Mouse (Mus musculus) T-helper 17 cell (primary cell): Measurements from ENCODE around the gene Trak1.

Experiments used
- in situ Hi-C, 2 experiments: fragments of 300-600 bp; cut with MboI, MseI; formaldehyde crosslinking; loops; 1 replicate in 1 of 2; 2 replicates in 1 of 2; pipeline ENCODE4 v1.15.1; 2025; ENCODE audit warnings: high pct_unique_total_duplicates in 2 of 2

Trak1 gene

GRCm38 (mm10) chr9:121343122-121343876 is 46.0 kb downstream of the Trak1 start:
- in situ Hi-C loops, result no loop called here

GRCm38 (mm10) chr9:121344344-121344743 is 47.0 kb downstream of the Trak1 start:
- in situ Hi-C loops, result no loop called here

GRCm38 (mm10) chr9:121345427-121346130 is 48.3 kb downstream of the Trak1 start:
- in situ Hi-C loops, result no loop called here

GRCm38 (mm10) chr9:121346635-121347034 is 49.3 kb downstream of the Trak1 start:
- in situ Hi-C loops, result no loop called here

GRCm38 (mm10) chr9:121347981-121348380 is 50.7 kb downstream of the Trak1 start:
- in situ Hi-C loops, result no loop called here

GRCm38 (mm10) chr9:121348476-121348875 is 51.2 kb downstream of the Trak1 start:
- in situ Hi-C loops, result no loop called here

GRCm38 (mm10) chr9:121349111-121349510 is 51.8 kb downstream of the Trak1 start:
- in situ Hi-C loops, result no loop called here

GRCm38 (mm10) chr9:121350601-121351000 is 53.3 kb downstream of the Trak1 start:
- in situ Hi-C loops, result loop anchor here in 1 of 2 experiments (10.0 kb wide), 1 partner anchor 66 kb away; no protein-coding TSS in a partner anchor

GRCm38 (mm10) chr9:121351388-121352078 is 54.2 kb downstream of the Trak1 start:
- in situ Hi-C loops, result loop anchor here in 1 of 2 experiments (10.0 kb wide), 1 partner anchor 67 kb away; no protein-coding TSS in a partner anchor

- in situ Hi-C loops, result loop anchor here in 1 of 2 experiments (10.0 kb wide), 1 partner anchor 67 kb away; no protein-coding TSS in a partner anchor
Measured at GRCm38 (mm10) chr9:121352131-121352606, 54.9 kb downstream of the Trak1 start.

- in situ Hi-C loops, result loop anchor here in 1 of 2 experiments (10.0 kb wide), 1 partner anchor 68 kb away; no protein-coding TSS in a partner anchor
Measured at GRCm38 (mm10) chr9:121352726-121353125, 55.4 kb downstream of the Trak1 start.

GRCm38 (mm10) chr9:121354792-121355390 is 57.6 kb downstream of the Trak1 start:
- in situ Hi-C loops, result loop anchor here (5.0 to 10.0 kb wide), 2 partner anchors 70 to 78 kb away; partner anchors contain the start of gene Ulk4 (in 1 of the 2)

- in situ Hi-C loops, result loop anchor here (5.0 to 10.0 kb wide), 2 partner anchors 71 to 78 kb away; partner anchors contain the start of gene Ulk4 (in 1 of the 2)
Measured at GRCm38 (mm10) chr9:121355431-121356141, 58.3 kb downstream of the Trak1 start.

GRCm38 (mm10) chr9:121357102-121357501 is 59.8 kb downstream of the Trak1 start:
- in situ Hi-C loops, result loop anchor here (5.0 to 10.0 kb wide), 2 partner anchors 72 to 80 kb away; partner anchors contain the start of gene Ulk4 (in 1 of the 2)

- in situ Hi-C loops, result loop anchor here (5.0 to 10.0 kb wide), 2 partner anchors 73 to 80 kb away; partner anchors contain the start of gene Ulk4 (in 1 of the 2)
Measured at GRCm38 (mm10) chr9:121357582-121358275, 60.4 kb downstream of the Trak1 start.

- in situ Hi-C loops, result loop anchor here (5.0 to 10.0 kb wide), 2 partner anchors 74 to 81 kb away; partner anchors contain the start of gene Ulk4 (in 1 of the 2)
Measured at GRCm38 (mm10) chr9:121358418-121358817, 61.1 kb downstream of the Trak1 start.

- in situ Hi-C loops, result loop anchor here (5.0 to 10.0 kb wide), 2 partner anchors 75 to 82 kb away; partner anchors contain the start of gene Ulk4 (in 1 of the 2)
Measured at GRCm38 (mm10) chr9:121359266-121359972, 62.1 kb downstream of the Trak1 start.

GRCm38 (mm10) chr9:121360327-121360954 is 63.1 kb downstream of the Trak1 start:
- in situ Hi-C loops, result loop anchor here (5.0 kb wide), 1 partner anchor 58 kb away; no protein-coding TSS in a partner anchor
